Mouse (Mus musculus) limb, embryonic 14.5 days (tissue): ENCODE data around the gene Pou1f1. TPM values are rescaled to one million over a fixed set of nuclear protein-coding genes. Genes with fewer than 3 reads are reported as not detected.
A peak's percentile ranks its signal among the peaks of the same experiment; 100 is the strongest.

Experiments used
- ATAC-seq: fragments of 200-750 bp; cut with Nextera tagmentation; 2 replicates; pipeline ENCODE4 v1.8.0; 2017; ENCODE audit warnings: low read depth, moderate number of reproducible peaks, moderate TSS enrichment; ENCODE audit not compliant: low FRiP score
- DNase-seq: peaks from one replicate; pipeline ENCODE4 v3.0.0-alpha.2; 2015; ENCODE audit warnings: low spot score
- H3K27ac ChIP-seq: fragments of 300-500 bp; sonication (generic); replicated peaks from 2 replicates; pipeline ENCODE4 v1.5.1; 2014; ENCODE audit warnings: low read depth, mild to moderate bottlenecking, low read length, moderate library complexity, mixed read lengths
- H3K27me3 ChIP-seq: fragments of 300-500 bp; sonication (generic); 2 replicates; pipeline ENCODE4 v1.6.1; 2014; ENCODE audit warnings: low read length, mixed read lengths; ENCODE audit not compliant: control insufficient read depth, insufficient read depth
- H3K36me3 ChIP-seq: fragments of 300-500 bp; sonication (generic); 2 replicates; pipeline ENCODE4 v1.6.1; 2014; ENCODE audit warnings: mild to moderate bottlenecking, low read length, moderate library complexity, mixed read lengths; ENCODE audit not compliant: control insufficient read depth, insufficient read depth
- H3K4me1 ChIP-seq: fragments of 300-500 bp; sonication (generic); 2 replicates; pipeline ENCODE4 v1.6.1; 2014; ENCODE audit warnings: antibody characterized with exemption, low read length, mixed read lengths; ENCODE audit not compliant: control insufficient read depth, insufficient read depth
- H3K4me2 ChIP-seq: fragments of 300-500 bp; sonication (generic); replicated peaks from 2 replicates; pipeline ENCODE4 v1.6.1; 2014; ENCODE audit warnings: low read depth, mild to moderate bottlenecking, low read length, moderate library complexity; ENCODE audit not compliant: severe bottlenecking
- H3K4me3 ChIP-seq: fragments of 300-500 bp; sonication (generic); replicated peaks from 2 replicates; pipeline ENCODE4 v1.5.1; 2014; ENCODE audit warnings: low read length
- H3K9ac ChIP-seq: fragments of 300-500 bp; sonication (generic); 2 replicates; pipeline ENCODE4 v1.6.1; 2014; ENCODE audit warnings: mild to moderate bottlenecking, low read depth, low read length, moderate library complexity; ENCODE audit not compliant: severe bottlenecking
- H3K9me3 ChIP-seq: fragments of 300-500 bp; sonication (generic); 2 replicates; pipeline ENCODE4 v1.6.1; 2016; ENCODE audit warnings: low read length; ENCODE audit not compliant: control insufficient read depth
- POLR2A ChIP-seq: fragments of 200-500 bp; IDR thresholded peaks from 2 replicates; pipeline ENCODE4 v1.8.0; 2012; ENCODE audit warnings: inconsistent platforms, mild to moderate bottlenecking, moderate library complexity, borderline replicate concordance; ENCODE audit not compliant: insufficient read depth, insufficient read length; ENCODE audit errors: extremely low read depth
- WGBS: fragments of 180-500 bp; shearing (Covaris S2); extraction: QIAGEN DNeasy Blood & Tissue Kit; methylation state at CpG from one replicate; pipeline ENCODE4 v1.1.7; 2014; 5-methylcytosine and 5-hydroxymethylcytosine counted together
- polyA plus RNA-seq, 2 experiments: library from polyadenylated mRNA; depleted of rRNA in 1 of 2; stranded (reverse) in 1 of 2; unstranded in 1 of 2; fragments of >200 nt; fragmentation: Nextera tagmentation in 1 of 2; extraction: Ambion mirVana in 1 of 2; gene quantifications; 2 replicates each; pipeline versions ENCODE4 v1.2.1 to v1.2.3; 2012 to 2014

The Pou1f1 gene
- polyA plus RNA-seq, 2 experiments: 0.25 to 0.29 TPM

DNA sequence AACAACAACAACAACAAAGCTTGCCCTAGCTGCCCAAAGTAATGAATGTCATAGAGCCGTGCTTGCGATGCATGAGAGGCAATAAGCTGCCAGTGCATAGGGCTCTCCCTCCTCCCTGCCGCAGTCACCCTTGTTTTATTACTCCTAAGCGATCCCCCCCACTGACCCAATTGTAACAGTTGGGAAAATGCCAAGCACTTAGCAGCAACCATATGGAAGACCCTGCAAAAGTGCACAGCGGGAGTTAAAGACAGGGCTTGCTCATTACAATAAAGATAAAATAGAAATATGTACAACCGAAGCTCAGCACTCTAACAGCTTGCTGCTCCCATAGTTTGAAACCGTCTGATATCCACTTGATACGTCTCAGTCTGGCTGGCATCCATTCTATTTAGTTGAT lies 44.0 kb downstream of the Pou1f1 start:
- no peak for TF ChIP-seq POLR2A
- DNase-seq: peak; percentile 29
- ATAC-seq: 0 out of 2 replicates have a peak, but pooled peaks have one; percentile 11
- no peaks in the 10 kb centered on the region for H3K36me3 ChIP-seq
- H3K9ac ChIP-seq: no peak overlapping the region
- 28% methylated on average over 8 of the region's 8 CpGs for WGBS
- no peak overlapping the region for H3K27ac ChIP-seq
- H3K4me2 ChIP-seq: no peak overlapping the region
- H3K4me3 ChIP-seq: no peak overlapping the region
- no peaks in the 10 kb centered on the region for H3K27me3 ChIP-seq
- H3K9me3 ChIP-seq: no peaks in the 10 kb centered on the region
- peaks cover 4% of the 10 kb centered on the region; the same call in 1 of the 2 replicates for H3K4me1 ChIP-seq

DNA sequence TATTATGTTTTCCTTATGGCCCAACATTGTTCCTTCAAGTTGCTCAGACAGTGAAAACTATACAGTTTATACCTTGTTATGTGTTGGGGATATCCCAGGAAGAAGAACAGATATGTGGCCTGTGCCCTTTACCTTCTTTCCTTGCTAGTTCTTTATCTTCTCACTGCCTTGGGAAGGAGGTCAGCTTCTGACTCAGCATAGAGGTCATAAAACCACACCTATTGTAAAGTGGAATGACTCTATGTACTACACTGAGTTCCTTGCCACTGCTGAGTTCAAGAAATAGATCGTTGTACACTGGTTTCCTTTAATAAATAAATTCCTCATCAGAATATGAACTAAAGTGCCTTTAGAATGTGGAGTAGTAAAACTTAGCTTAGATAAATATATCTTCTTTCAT lies 44.6 kb downstream of the Pou1f1 start:
- no peak overlapping the region for H3K27ac ChIP-seq
- DNase-seq: no peak
- H3K36me3 ChIP-seq: no peaks in the 10 kb centered on the region
- ATAC-seq: no peak
- 77% methylated on average over 1 of the region's 1 CpGs for WGBS
- no peaks in the 10 kb centered on the region for H3K27me3 ChIP-seq
- no peak overlapping the region for H3K4me2 ChIP-seq
- peaks cover 4% of the 10 kb centered on the region; the same call in 1 of the 2 replicates for H3K4me1 ChIP-seq
- H3K4me3 ChIP-seq: no peak overlapping the region
- no peak overlapping the region for H3K9ac ChIP-seq
- no peaks in the 10 kb centered on the region for H3K9me3 ChIP-seq
- TF ChIP-seq POLR2A: no peak

GRCm38 (mm10) chr16:65568853-65569252 lies 48.5 kb downstream of the Pou1f1 start:
- H3K27me3 ChIP-seq: no peaks in the 10 kb centered on the region
- ATAC-seq (no peak), DNase-seq (no peak)
- 83% methylated on average over 4 of the region's 4 CpGs for WGBS
- H3K27ac ChIP-seq: no peak overlapping the region
- H3K36me3 ChIP-seq: no peaks in the 10 kb centered on the region
- no peak overlapping the region for H3K4me2 ChIP-seq
- TF ChIP-seq POLR2A: no peak
- no peaks in the 10 kb centered on the region for H3K9me3 ChIP-seq
- no peak overlapping the region for H3K9ac ChIP-seq
- no peak overlapping the region for H3K4me3 ChIP-seq
- no peaks in the 10 kb centered on the region for H3K4me1 ChIP-seq

GRCm38 (mm10) chr16:65577298-65578029 lies 57.2 kb downstream of the Pou1f1 start:
- WGBS: 68% methylated on average over 6 of the region's 6 CpGs
- Histone ChIP-seq H3K36me3 (no peaks in the 10 kb centered on the region), H3K4me1 (no peaks in the 10 kb centered on the region), H3K4me2 (no peak overlapping the region), H3K27me3 (no peaks in the 10 kb centered on the region), H3K9ac (no peak overlapping the region), H3K27ac (no peak overlapping the region), H3K4me3 (no peak overlapping the region), H3K9me3 (no peaks in the 10 kb centered on the region)
- TF ChIP-seq POLR2A: no peak
- no peak for ATAC-seq
- DNase-seq: no peak

Other genes starting within 250 kb of the Pou1f1 start
- 38.4 and 51.4 TPM in 2 replicates for gene Chmp2b, start 42.2 kb downstream of the Pou1f1 start, polyA plus RNA-seq (2012; rRNA removed)
- gene Chmp2b, start 42.2 kb downstream of the Pou1f1 start, polyA plus RNA-seq (2014; fragmentation: Nextera tagmentation; extraction: Ambion mirVana): 109 and 129 TPM in 2 replicates